Mouse (Mus musculus) ES-E14 (cell line): ENCODE results near the gene Pole2.

Experiments used
- HCFC1 ChIP-seq: IDR thresholded peaks from 2 replicates; pipeline ENCODE4 v1.6.1; 2012; ENCODE audit warnings: low read length, inconsistent platforms, borderline replicate concordance; ENCODE audit not compliant: insufficient read depth
- MAFK ChIP-seq: IDR thresholded peaks from 2 replicates; pipeline ENCODE4 v1.6.1; 2014; ENCODE audit warnings: mild to moderate bottlenecking, low read depth, low read length, inconsistent platforms; ENCODE audit not compliant: insufficient read depth

DNA sequence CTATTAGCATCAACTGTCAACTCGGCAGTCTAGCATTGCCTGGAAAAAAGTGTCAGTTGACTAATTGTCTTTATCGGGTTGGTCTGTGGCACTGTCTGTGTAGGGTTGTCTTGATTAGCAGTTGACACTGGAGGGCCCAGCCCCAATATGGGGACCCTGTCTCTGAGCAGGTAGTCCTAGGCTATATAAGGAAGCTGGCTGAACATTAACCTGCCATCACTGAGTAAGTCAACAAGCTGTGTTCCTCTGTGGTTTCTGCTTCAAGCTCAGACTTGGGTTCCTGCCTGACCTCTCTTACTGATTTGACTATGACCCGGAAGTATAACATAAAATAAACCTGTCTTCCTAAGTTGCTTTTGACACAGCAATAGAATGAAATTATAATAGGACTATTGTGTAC, 52.0 kb downstream of the Pole2 start:
- no peak for TF ChIP-seq MAFK
- TF ChIP-seq HCFC1 = no peak
